Mouse (Mus musculus): ENCODE results near the gene Obscn.

The Obscn gene

GRCm38 (mm10) chr11:59141772-59142370, 5.7 kb upstream of the Obscn start:
- DNase-seq (ENCODE audit: low spot score) = no peak

GRCm38 (mm10) chr11:59138537-59139486, 2.6 kb upstream of the Obscn start:
- no peak for DNase-seq (ENCODE audit: low spot score)

GRCm38 (mm10) chr11:59136994-59137706, 948 bp upstream of the Obscn start:
- DNase-seq (ENCODE audit: low spot score) = no peak

- DNase-seq (ENCODE audit: low spot score) = no peak
Observed at GRCm38 (mm10) chr11:59135051-59135820, 966 bp downstream of the Obscn start.

GRCm38 (mm10) chr11:59134373-59134997, 1.7 kb downstream of the Obscn start:
- no peak for DNase-seq (ENCODE audit: low spot score)

- no peak for DNase-seq (ENCODE audit: low spot score)
Observed at GRCm38 (mm10) chr11:59132065-59132464, 4.1 kb downstream of the Obscn start.

- DNase-seq (ENCODE audit: low spot score) = no peak
Observed at GRCm38 (mm10) chr11:59131348-59131919, 4.8 kb downstream of the Obscn start.

- no peak for DNase-seq (ENCODE audit: low spot score)
Observed at GRCm38 (mm10) chr11:59130782-59131181, 5.4 kb downstream of the Obscn start.

- DNase-seq (ENCODE audit: low spot score) = no peak
Observed at GRCm38 (mm10) chr11:59105945-59106344, 30.3 kb downstream of the Obscn start.

- no peak for DNase-seq (ENCODE audit: low spot score)
Observed at GRCm38 (mm10) chr11:59102324-59102723, 33.9 kb downstream of the Obscn start.

GRCm38 (mm10) chr11:59098339-59098738, 37.9 kb downstream of the Obscn start:
- no peak for DNase-seq (ENCODE audit: low spot score)

- DNase-seq (ENCODE audit: low spot score) = no peak
Observed at GRCm38 (mm10) chr11:59097770-59098169, 38.4 kb downstream of the Obscn start.

GRCm38 (mm10) chr11:59094213-59094612, 42.0 kb downstream of the Obscn start:
- DNase-seq (ENCODE audit: low spot score) = no peak

GRCm38 (mm10) chr11:59087581-59087980, 48.6 kb downstream of the Obscn start:
- DNase-seq (ENCODE audit: low spot score) = no peak

GRCm38 (mm10) chr11:59085200-59085599, 51.0 kb downstream of the Obscn start:
- no peak for DNase-seq (ENCODE audit: low spot score)

- DNase-seq (ENCODE audit: low spot score) = no peak
Observed at GRCm38 (mm10) chr11:59083125-59083524, 53.1 kb downstream of the Obscn start.

- DNase-seq (ENCODE audit: low spot score) = no peak
Observed at GRCm38 (mm10) chr11:59078311-59078710, 57.9 kb downstream of the Obscn start.

- no peak for DNase-seq (ENCODE audit: low spot score)
Observed at GRCm38 (mm10) chr11:59070321-59070720, 65.9 kb downstream of the Obscn start.

- no peak for DNase-seq (ENCODE audit: low spot score)
Observed at GRCm38 (mm10) chr11:59068922-59069321, 67.3 kb downstream of the Obscn start.

GRCm38 (mm10) chr11:59068433-59068832, 67.8 kb downstream of the Obscn start:
- no peak for DNase-seq (ENCODE audit: low spot score)

GRCm38 (mm10) chr11:59067921-59068320, 68.3 kb downstream of the Obscn start:
- no peak for DNase-seq (ENCODE audit: low spot score)
